Mouse (Mus musculus): ENCODE measurements at regions not wholly inside any gene's neighbourhood (a gene's known extent, or its start where the extent isn't known, plus 50 kb on each side); places are given as distances from the start of the nearest gene placed in this dataset.

DNA sequence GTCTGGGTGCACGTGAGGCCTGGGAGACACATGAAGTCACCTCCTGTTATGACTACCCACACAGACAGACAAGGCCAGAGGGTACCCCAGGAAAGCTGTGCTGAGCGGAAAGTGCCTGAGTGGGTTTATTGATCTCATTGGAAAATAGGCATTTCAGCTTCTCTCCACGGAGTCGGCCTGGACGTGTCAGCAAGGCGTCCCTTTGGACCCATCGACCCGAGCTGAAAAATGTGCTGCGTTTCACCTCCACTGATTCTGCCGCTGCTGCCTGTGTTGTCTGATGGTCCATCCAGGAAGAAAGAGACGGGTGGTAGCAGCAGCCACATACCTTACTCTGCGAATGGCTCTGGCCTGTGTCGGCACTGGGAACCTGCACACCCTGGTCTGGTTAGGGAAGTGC is 544.3 kb downstream of the Ccdc171 start:
- TF ChIP-seq CTCF (IDR thresholded peaks at IDR 0.05; ENCODE audit: low read depth) (no peak), EP300 (IDR thresholded peaks at IDR 0.05; ENCODE audit: low read depth) (no peak)

All from liver, postnatal 0 days (tissue).